Mouse (Mus musculus): ENCODE measurements around the gene Pi4ka. TPM values are rescaled to one million over a fixed set of nuclear protein-coding genes. Genes with fewer than 3 reads are reported as not detected.

Pi4ka gene
- polyA plus RNA-seq, 1 experiment from 2014 or later = 33.6 TPM

DNA sequence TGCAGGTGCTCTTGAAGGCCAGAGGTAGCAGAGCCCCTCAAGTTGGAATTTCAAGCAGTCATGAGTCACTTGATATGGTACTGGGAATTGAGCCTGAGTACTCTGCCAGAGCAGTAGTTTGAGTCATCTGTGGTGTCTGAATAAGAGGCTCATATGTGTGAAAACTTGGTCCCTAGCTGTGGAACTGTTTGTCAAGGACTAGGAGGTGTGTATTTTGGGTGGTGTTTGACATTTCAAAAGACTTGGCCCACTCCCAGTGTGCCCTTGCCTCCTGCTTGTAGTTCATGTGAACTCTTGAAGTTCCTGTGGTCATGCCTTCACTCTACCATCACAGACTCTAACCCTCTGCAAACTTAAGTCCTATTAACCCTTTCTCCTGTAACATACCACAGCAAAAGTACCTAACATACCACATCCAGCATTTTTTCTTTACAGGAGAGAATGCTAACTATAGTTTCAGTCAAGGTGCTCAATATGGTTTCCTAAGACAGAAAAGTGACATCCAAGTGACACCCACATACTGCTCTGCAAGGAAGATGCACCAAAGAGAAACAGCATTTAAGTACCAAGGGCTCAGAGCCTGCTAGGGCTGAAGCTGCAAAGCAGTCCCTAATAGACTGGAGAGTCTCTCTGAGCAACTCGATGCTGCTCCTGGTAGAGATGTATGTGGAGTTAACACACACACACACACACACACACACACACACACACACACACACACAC is 76.1 kb downstream of the Pi4ka start:
- Histone ChIP-seq H3K4me3 (no peak overlapping the region), H3K36me3 (peaks cover 11% of the 10 kb centered on the region), H3K9me3 (no peaks in the 10 kb centered on the region), H3K27ac (no peak overlapping the region), H3K4me1 (no peaks in the 10 kb centered on the region; the same call in 1 of the 2 replicates), H3K27me3 (ENCODE audit: insufficient read depth, poor library complexity, severe bottlenecking) (no peaks in the 10 kb centered on the region)
- 87% methylated on average over 1 of the region's 1 CpGs for whole genome bisulfite sequencing
- no peak for DNase-seq (ENCODE audit: low spot score)

DNA sequence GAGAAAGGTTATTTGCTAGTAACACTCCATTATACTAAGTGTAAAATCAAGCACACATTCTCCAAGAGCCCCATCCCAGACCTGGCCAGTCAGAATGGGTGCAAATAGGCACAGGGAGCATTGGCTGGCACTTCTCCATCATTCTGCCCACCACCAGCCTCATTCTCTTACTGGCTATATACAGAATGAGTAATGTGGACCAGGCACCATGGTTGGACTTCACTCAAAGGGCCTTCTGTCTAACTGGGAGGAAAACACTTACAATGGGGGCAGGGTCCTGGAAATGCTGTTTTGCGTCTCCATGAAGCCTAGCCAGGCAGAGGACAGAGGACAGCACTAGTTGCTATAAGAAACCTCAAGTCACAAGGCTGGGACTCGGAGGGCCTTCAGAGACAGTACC is 80.0 kb downstream of the Pi4ka start:
- DNase-seq (ENCODE audit: low spot score) = no peak
- peaks cover 40% of the 10 kb centered on the region for H3K36me3 ChIP-seq

DNA sequence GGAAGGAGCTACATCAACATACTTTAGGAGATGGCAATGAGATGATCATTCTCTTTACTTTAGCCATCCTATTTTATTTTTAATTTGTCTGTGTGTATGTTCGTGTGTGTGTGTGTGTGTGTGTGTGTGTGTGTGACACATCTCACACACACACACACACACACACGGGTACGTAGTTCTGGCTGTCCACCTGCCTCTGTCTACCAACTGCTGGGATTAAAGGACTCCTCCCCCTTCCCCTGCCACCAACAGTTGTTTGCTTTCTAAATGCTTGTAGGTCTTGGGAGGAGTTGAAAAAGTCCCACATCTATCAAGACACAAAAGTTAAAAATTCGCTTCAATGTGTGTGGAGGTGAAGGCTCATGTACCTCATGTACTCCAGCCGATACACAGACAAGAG is 81.4 kb downstream of the Pi4ka start:
- no peak for DNase-seq (ENCODE audit: low spot score)
- Histone ChIP-seq H3K36me3 (peaks cover 46% of the 10 kb centered on the region), H3K9me3 (no peaks in the 10 kb centered on the region), H3K4me3 (no peak overlapping the region), H3K27ac (no peak overlapping the region), H3K4me1 (no peaks in the 10 kb centered on the region), H3K27me3 (ENCODE audit: insufficient read depth, poor library complexity, severe bottlenecking) (no peaks in the 10 kb centered on the region)
- 86% methylated on average over 5 of the region's 5 CpGs for WGBS

More for the DNA sequence above, 80.0 kb downstream of the Pi4ka start:
- WGBS = 80% methylated on average over 2 of the region's 2 CpGs
- H3K4me3 ChIP-seq = no peak overlapping the region
- H3K9me3 ChIP-seq = no peaks in the 10 kb centered on the region
- no peaks in the 10 kb centered on the region for H3K27me3 ChIP-seq (ENCODE audit: insufficient read depth, poor library complexity, severe bottlenecking)
- H3K4me1 ChIP-seq = no peaks in the 10 kb centered on the region; the same call in 1 of the 2 replicates
- no peak overlapping the region for H3K27ac ChIP-seq

DNA sequence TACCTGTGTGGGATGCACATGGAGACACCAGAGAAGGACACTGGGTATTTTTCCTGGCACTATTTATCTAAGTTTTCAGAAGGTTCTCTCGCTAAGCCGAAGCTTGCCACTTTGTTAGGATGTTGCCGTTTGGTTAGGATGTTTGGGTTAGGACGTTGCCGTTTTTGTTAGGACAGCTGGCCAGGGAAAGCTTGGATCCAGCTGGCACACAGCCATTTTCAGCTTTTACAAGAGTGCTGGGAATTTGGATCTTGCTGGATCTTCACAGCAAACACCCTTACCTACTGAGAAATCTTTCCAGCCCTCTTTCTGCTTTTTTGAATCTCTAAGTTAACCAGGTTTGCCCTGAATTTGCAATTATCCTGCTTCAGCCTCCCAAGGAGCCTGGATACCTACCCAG is 84.6 kb downstream of the Pi4ka start:
- no peaks in the 10 kb centered on the region for H3K9me3 ChIP-seq
- DNase-seq (ENCODE audit: low spot score) = no peak
- peaks cover 71% of the 10 kb centered on the region for H3K36me3 ChIP-seq
- no peak overlapping the region for H3K27ac ChIP-seq
- no peaks in the 10 kb centered on the region for H3K4me1 ChIP-seq
- WGBS = 78% methylated on average over 5 of the region's 5 CpGs
- H3K4me3 ChIP-seq = no peak overlapping the region
- H3K27me3 ChIP-seq (ENCODE audit: insufficient read depth, poor library complexity, severe bottlenecking) = no peaks in the 10 kb centered on the region

DNA sequence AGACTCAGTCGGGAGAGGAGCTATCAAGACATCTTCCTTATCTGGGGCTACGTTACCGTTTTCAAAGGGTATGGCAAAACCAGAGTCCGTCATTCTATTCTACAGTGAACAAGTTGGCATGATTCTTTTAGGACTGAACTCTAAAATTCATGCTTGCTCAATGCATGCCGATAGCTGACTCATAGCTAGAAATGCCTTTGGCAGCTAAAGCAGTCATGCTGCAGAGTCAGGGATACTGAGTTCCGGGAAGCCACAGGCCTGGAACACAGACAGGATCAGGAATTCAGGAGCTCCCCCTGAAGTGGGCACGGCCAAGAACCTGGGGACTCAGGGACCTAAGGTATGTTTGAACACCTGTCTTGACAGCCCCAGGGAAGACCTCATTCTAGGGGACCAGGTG is 89.6 kb downstream of the Pi4ka start:
- Histone ChIP-seq H3K27ac (no peak overlapping the region), H3K4me1 (no peaks in the 10 kb centered on the region), H3K36me3 (peaks cover 77% of the 10 kb centered on the region), H3K4me3 (no peak overlapping the region), H3K27me3 (ENCODE audit: insufficient read depth, poor library complexity, severe bottlenecking) (no peaks in the 10 kb centered on the region), H3K9me3 (no peaks in the 10 kb centered on the region)
- no peak for DNase-seq (ENCODE audit: low spot score)
- 92% methylated on average over 7 of the region's 7 CpGs for WGBS

DNA sequence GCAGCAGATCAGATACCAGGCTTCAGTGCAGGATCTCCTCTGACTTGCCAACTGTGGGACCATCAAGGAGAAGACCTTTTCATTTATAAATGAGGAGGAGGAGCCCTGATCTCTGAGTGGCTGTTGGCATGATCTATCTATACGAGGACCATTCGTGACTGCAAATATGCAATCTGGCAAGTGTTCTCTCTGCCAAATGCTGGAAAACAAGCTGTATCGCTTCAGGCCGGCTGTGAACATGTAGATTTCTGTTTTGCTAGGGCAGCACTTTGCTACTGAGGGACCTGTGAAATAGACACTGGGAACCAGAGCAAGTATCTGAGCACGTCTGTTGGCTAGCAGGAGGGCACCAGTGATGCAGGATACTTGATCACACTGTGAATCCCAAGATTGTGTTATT is 93.6 kb downstream of the Pi4ka start:
- H3K4me1 ChIP-seq = no peaks in the 10 kb centered on the region
- no peak for DNase-seq (ENCODE audit: low spot score)
- H3K36me3 ChIP-seq = peaks cover 90% of the 10 kb centered on the region
- no peak overlapping the region for H3K27ac ChIP-seq
- H3K4me3 ChIP-seq = no peak overlapping the region
- no peaks in the 10 kb centered on the region for H3K9me3 ChIP-seq
- H3K27me3 ChIP-seq (ENCODE audit: insufficient read depth, poor library complexity, severe bottlenecking) = no peaks in the 10 kb centered on the region
- 92% methylated on average over 5 of the region's 5 CpGs for WGBS

DNA sequence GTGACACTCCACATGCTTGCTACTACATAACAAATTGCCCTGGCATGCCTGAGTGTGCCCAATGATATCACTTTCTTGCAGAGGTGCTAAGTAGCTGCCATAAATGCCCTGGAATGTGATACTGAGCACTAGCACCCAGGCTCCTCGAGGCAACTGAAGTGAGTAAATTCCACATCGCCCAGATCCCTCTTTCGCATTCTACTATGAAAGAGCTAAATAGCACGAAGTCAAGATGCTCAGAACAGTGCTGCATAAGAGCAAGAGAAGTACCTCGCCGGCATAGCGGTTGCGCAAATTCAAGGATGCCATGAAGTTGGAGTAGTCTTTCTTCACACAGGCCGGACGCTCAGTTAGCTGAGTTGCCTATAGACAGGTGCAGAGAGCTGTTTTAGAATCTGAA is 97.1 kb downstream of the Pi4ka start:
- peaks cover 88% of the 10 kb centered on the region for H3K36me3 ChIP-seq
- 90% methylated on average over 10 of the region's 10 CpGs for WGBS

DNA sequence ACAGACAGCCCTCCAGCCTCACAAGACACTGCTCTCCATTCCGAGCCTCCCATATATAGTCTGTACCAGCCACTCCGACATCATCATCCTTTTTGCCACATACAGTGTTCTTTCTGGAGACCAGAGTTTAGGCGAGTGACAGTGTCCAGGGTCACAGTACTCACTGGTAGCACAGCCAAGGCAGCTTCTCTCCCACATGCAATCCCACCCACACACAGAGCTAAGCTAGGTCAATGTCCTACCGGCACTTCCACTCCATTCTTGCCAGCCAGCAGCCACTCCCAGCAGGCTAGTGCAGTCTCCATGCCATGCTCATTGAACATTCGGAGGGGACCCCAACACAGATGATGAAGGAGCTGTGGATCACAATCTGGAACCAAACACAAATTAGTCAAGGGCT is 98.7 kb downstream of the Pi4ka start:
- no peak overlapping the region for H3K4me3 ChIP-seq
- 91% methylated on average over 5 of the region's 5 CpGs for WGBS
- no peaks in the 10 kb centered on the region for H3K4me1 ChIP-seq
- H3K36me3 ChIP-seq = peaks cover 88% of the 10 kb centered on the region
- H3K9me3 ChIP-seq = no peaks in the 10 kb centered on the region
- H3K27ac ChIP-seq = no peak overlapping the region
- H3K27me3 ChIP-seq (ENCODE audit: insufficient read depth, poor library complexity, severe bottlenecking) = no peaks in the 10 kb centered on the region
- DNase-seq (ENCODE audit: low spot score) = no peak

More for the DNA sequence above, 97.1 kb downstream of the Pi4ka start:
- Histone ChIP-seq H3K9me3 (no peaks in the 10 kb centered on the region), H3K4me1 (no peaks in the 10 kb centered on the region), H3K27ac (no peak overlapping the region), H3K4me3 (no peak overlapping the region), H3K27me3 (ENCODE audit: insufficient read depth, poor library complexity, severe bottlenecking) (no peaks in the 10 kb centered on the region)
- no peak for DNase-seq (ENCODE audit: low spot score)

DNA sequence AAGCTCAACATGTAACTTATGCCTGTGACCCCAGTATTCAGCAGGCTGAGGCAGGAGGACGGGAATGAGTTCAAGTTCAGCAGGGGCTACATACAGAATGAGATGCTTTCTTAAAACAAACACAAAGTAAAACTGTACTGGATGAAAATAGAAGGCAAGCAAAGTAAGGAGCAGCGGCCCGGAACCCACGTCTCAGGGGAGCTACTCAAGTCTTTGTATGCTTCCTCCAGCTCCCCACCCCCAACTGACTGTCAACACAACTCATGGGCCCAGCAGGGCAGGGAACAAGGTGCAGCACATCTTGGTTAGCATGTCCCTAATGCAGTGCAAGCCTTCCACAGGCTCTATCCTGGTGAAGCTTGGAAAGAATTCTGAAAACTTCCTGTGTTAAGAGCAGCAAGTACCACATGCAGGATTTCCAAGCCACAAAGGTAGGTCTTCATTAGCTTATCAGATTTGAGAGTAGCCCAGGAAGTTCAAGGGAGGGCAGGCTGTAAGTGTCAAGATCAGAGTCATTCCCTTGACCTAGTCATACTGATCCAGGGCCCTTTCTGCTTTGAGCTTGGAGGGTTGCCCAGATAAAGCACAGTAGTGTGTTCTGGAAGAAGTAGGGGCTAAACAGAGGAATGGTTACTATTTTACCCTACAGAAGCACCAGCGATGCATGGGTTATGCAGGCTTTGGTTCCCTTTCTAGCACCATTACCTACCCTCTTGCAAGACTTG is 102.4 kb downstream of the Pi4ka start:
- H3K27me3 ChIP-seq (ENCODE audit: insufficient read depth, poor library complexity, severe bottlenecking) = no peaks in the 10 kb centered on the region
- H3K27ac ChIP-seq = no peak overlapping the region
- H3K36me3 ChIP-seq = peaks cover 86% of the 10 kb centered on the region
- no peaks in the 10 kb centered on the region for H3K4me1 ChIP-seq
- no peaks in the 10 kb centered on the region for H3K9me3 ChIP-seq
- DNase-seq (ENCODE audit: low spot score) = no peak
- WGBS = 83% methylated on average over 5 of the region's 5 CpGs
- H3K4me3 ChIP-seq = no peak overlapping the region

DNA sequence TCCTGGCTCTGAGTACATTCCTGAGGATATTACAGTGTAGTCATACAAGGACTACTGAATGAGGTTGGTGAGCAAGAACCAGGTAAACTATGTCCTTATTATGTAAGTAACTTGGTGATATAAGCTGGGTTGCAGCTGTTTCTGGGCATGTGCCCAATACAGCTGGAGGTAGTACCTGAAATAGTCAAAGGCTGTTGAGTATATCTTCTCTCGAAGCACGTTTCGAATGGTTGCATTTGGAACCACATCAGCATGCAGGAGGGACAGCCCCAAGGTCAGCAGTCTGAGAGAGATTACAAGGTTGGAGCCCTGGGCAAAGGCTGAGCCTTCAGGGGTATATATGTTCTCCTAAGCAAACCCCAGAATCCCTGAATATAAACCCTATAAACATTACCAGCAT is 105.3 kb downstream of the Pi4ka start:
- Histone ChIP-seq H3K27me3 (ENCODE audit: insufficient read depth, poor library complexity, severe bottlenecking) (no peaks in the 10 kb centered on the region), H3K9me3 (no peaks in the 10 kb centered on the region), H3K27ac (no peak overlapping the region), H3K4me1 (no peaks in the 10 kb centered on the region), H3K4me3 (no peak overlapping the region), H3K36me3 (peaks cover 90% of the 10 kb centered on the region)
- DNase-seq (ENCODE audit: low spot score) = no peak
- 87% methylated on average over 3 of the region's 3 CpGs for WGBS

DNA sequence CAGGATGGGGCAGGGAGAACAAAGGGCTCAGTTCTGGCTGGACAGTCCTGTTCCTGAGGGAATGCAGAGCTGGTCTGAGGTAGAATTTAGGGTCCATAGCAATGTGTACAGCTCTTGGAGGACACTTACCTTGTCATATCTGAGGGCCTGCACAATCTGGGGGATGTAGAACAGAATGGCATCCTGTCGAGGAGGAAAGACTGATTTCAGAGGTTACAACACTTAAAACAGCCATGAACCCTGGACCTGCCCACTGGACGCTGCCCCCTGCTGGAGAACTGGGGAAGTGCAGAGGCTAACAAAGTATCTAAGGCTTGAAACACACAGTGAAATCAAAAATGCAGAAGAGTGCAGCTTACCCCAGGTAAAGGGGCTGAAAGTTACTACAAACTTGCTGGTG is 113.4 kb downstream of the Pi4ka start:
- no peaks in the 10 kb centered on the region for H3K4me1 ChIP-seq
- no peaks in the 10 kb centered on the region for H3K27me3 ChIP-seq (ENCODE audit: insufficient read depth, poor library complexity, severe bottlenecking)
- no peak overlapping the region for H3K4me3 ChIP-seq
- H3K27ac ChIP-seq = no peak overlapping the region
- 7% methylated on average over 2 of the region's 2 CpGs for WGBS
- H3K9me3 ChIP-seq = no peaks in the 10 kb centered on the region
- peaks cover 73% of the 10 kb centered on the region for H3K36me3 ChIP-seq
- no peak for DNase-seq (ENCODE audit: low spot score)

DNA sequence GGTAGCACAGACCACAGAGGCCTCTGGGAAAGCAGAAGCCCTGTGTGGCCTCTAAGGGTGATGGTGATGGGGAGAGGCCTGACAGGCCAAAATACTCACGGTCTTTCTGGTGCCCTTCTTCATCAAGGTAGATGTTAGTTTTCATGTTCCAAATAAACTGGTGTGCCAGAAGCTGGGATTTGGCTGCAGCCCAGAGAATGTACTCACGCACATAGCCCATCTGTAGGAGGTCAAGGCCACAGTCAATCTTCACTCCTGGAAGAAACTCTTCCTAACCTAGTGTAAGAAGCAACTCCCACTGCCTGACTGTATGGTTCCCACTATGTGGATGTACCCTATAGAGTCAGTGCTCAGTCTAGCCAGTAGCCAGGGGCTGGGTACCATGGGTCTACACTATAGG is 115.1 kb downstream of the Pi4ka start:
- whole genome bisulfite sequencing = 95% methylated on average over 2 of the region's 2 CpGs
- no peak for DNase-seq (ENCODE audit: low spot score)
- H3K4me3 ChIP-seq = no peak overlapping the region
- no peak overlapping the region for H3K27ac ChIP-seq
- no peaks in the 10 kb centered on the region for H3K4me1 ChIP-seq
- H3K9me3 ChIP-seq = no peaks in the 10 kb centered on the region
- H3K36me3 ChIP-seq = peaks cover 68% of the 10 kb centered on the region
- H3K27me3 ChIP-seq (ENCODE audit: insufficient read depth, poor library complexity, severe bottlenecking) = no peaks in the 10 kb centered on the region

DNA sequence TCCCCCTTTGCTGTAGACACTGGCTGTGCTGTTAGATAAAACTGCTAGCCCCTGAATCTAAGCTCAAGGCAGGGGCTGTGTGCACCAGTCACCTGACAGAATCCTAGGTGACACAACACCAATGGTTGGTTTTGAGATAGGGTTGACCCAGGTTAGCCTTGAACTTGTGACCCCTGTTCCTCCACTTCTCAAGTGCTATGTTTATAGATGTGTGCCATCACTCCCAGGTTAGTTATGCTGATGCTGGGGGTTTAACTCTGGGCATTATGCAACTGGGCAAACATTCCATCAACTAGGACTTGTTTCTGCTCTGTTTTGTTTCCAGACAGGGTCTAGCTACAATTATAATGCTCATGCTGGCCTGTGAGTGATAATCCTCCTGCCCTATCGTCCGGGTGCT is 119.0 kb downstream of the Pi4ka start:
- H3K36me3 ChIP-seq = peaks cover 81% of the 10 kb centered on the region
- no peak for DNase-seq (ENCODE audit: low spot score)
- WGBS = 84% methylated on average over 2 of the region's 2 CpGs

More for the DNA sequence above, 119.0 kb downstream of the Pi4ka start:
- Histone ChIP-seq H3K4me3 (no peak overlapping the region), H3K27ac (no peak overlapping the region), H3K27me3 (ENCODE audit: insufficient read depth, poor library complexity, severe bottlenecking) (no peaks in the 10 kb centered on the region), H3K4me1 (0 out of 2 replicates have a peak, but pooled peaks cover 4% of the 10 kb centered on the region), H3K9me3 (no peaks in the 10 kb centered on the region)

Data from heart, embryonic 10.5 days (tissue).